Mouse (Mus musculus): ENCODE results near the gene Ddx11.
"Not testable (repeated sequence)": the region's sequence is repeated elsewhere in the genome, so short reads cannot be mapped to it uniquely, and the experiment has no call there.

GRCm38 (mm10) chr17:66152706-66153662 lies 29.7 kb downstream of the Ddx11 start:
- not testable (repeated sequence) for TF ChIP-seq CTCF (IDR thresholded peaks at IDR 0.05; ENCODE audit: low read depth, low read length); POLR2A (IDR thresholded peaks at IDR 0.05; ENCODE audit: insufficient read depth, low read length); EP300 (IDR thresholded peaks at IDR 0.05; ENCODE audit: insufficient read depth, low read depth, low read length)
